Mouse (Mus musculus) kidney, embryonic 16.5 days (tissue): ENCODE measurements at regions not wholly inside any gene's neighbourhood (a gene's known extent, or its start where the extent isn't known, plus 50 kb on each side); places are given as distances from the start of the nearest gene placed in this dataset.
A peak's percentile ranks its signal among the peaks of the same experiment; 100 is the strongest.

ENCODE experiments used
- ATAC-seq: fragments of 200-750 bp; cut with Nextera tagmentation; 2 replicates; pipeline ENCODE4 v1.8.0; 2017; ENCODE audit warnings: moderate TSS enrichment; ENCODE audit not compliant: low FRiP score, low TSS enrichment
- H3K27ac ChIP-seq: fragments of 300-500 bp; sonication (generic); 2 replicates; pipeline ENCODE4 v1.5.1; 2014; ENCODE audit warnings: low read length
- H3K27me3 ChIP-seq: fragments of 300-500 bp; sonication (generic); 2 replicates; pipeline ENCODE4 v1.6.1; 2014; ENCODE audit warnings: low read length, control low read depth, mixed read lengths; ENCODE audit not compliant: insufficient read depth
- H3K36me3 ChIP-seq: fragments of 300-500 bp; sonication (generic); 2 replicates; pipeline ENCODE4 v1.6.1; 2014; ENCODE audit warnings: low read length, control low read depth, mixed read lengths; ENCODE audit not compliant: insufficient read depth
- H3K4me1 ChIP-seq: fragments of 300-500 bp; sonication (generic); 2 replicates; pipeline ENCODE4 v1.6.1; 2014; ENCODE audit warnings: low read length, control low read depth, mixed read lengths; ENCODE audit not compliant: insufficient read depth
- H3K4me2 ChIP-seq: fragments of 300-500 bp; sonication (generic); replicated peaks from 2 replicates; pipeline ENCODE4 v1.6.1; 2014; ENCODE audit warnings: low read depth, low read length
- H3K4me3 ChIP-seq: fragments of 300-500 bp; sonication (generic); 2 replicates; pipeline ENCODE4 v1.5.1; 2014; ENCODE audit warnings: mild to moderate bottlenecking, low read length
- H3K9ac ChIP-seq: fragments of 300-500 bp; sonication (generic); replicated peaks from 2 replicates; pipeline ENCODE4 v1.6.1; 2014; ENCODE audit warnings: low read length
- H3K9me3 ChIP-seq: fragments of 300-500 bp; sonication (generic); 2 replicates; pipeline ENCODE4 v1.6.1; 2016; ENCODE audit warnings: low read length, control low read depth
- WGBS: fragments of 180-500 bp; shearing (Covaris S2); extraction: QIAGEN DNeasy Blood & Tissue Kit; methylation state at CpG from one replicate; pipeline ENCODE4 v1.1.7; 2014; 5-methylcytosine and 5-hydroxymethylcytosine counted together

- ATAC-seq = no peak
- Histone ChIP-seq H3K4me1 (no peaks in the 10 kb centered on the region), H3K9me3 (no peaks in the 10 kb centered on the region), H3K27ac (no peak overlapping the region), H3K4me2 (no peak overlapping the region), H3K36me3 (no peaks in the 10 kb centered on the region), H3K4me3 (no peak overlapping the region), H3K9ac (no peak overlapping the region), H3K27me3 (peaks cover 6% of the 10 kb centered on the region; the same call in 1 of the 2 replicates)
- 52% methylated on average over 1 of the region's 1 CpGs for WGBS
These were observed 71.0 kb upstream of the Ifne start for GRCm38 (mm10) chr4:88951034-88951336.

GRCm38 (mm10) chr4:88950181-88951033, 70.4 kb upstream of the Ifne start:
- ATAC-seq = no peak
- Histone ChIP-seq H3K9ac (no peak overlapping the region), H3K4me3 (no peak overlapping the region), H3K9me3 (no peaks in the 10 kb centered on the region), H3K36me3 (no peaks in the 10 kb centered on the region), H3K27me3 (peaks cover 6% of the 10 kb centered on the region; the same call in 1 of the 2 replicates), H3K27ac (no peak overlapping the region), H3K4me2 (no peak overlapping the region), H3K4me1 (no peaks in the 10 kb centered on the region)
- 65% methylated on average over 12 of the region's 12 CpGs for WGBS

- 84% methylated on average over 4 of the region's 4 CpGs for WGBS
- H3K27me3 ChIP-seq = peaks cover 6% of the 10 kb centered on the region; the same call in 1 of the 2 replicates
- ATAC-seq = no peak
- H3K36me3 ChIP-seq = no peaks in the 10 kb centered on the region
- no peak overlapping the region for H3K4me3 ChIP-seq
- no peaks in the 10 kb centered on the region for H3K9me3 ChIP-seq
- H3K4me2 ChIP-seq = no peak overlapping the region
- no peaks in the 10 kb centered on the region for H3K4me1 ChIP-seq
- H3K9ac ChIP-seq = no peak overlapping the region
- H3K27ac ChIP-seq = no peak overlapping the region
These were observed 68.2 kb upstream of the Ifne start for GRCm38 (mm10) chr4:88948027-88948859.

GRCm38 (mm10) chr4:88941955-88942354, 62.0 kb upstream of the Ifne start:
- no peak overlapping the region for H3K4me3 ChIP-seq
- no peak for ATAC-seq
- H3K9me3 ChIP-seq = no peaks in the 10 kb centered on the region
- H3K36me3 ChIP-seq = no peaks in the 10 kb centered on the region
- peaks cover 42% of the 10 kb centered on the region for H3K27me3 ChIP-seq
- H3K4me2 ChIP-seq = no peak overlapping the region
- WGBS = 78% methylated on average over 4 of the region's 4 CpGs
- no peak overlapping the region for H3K27ac ChIP-seq
- no peak overlapping the region for H3K9ac ChIP-seq
- 0 out of 2 replicates have a peak, but pooled peaks cover 5% of the 10 kb centered on the region for H3K4me1 ChIP-seq

GRCm38 (mm10) chr4:88940670-88941069, 60.7 kb upstream of the Ifne start:
- Histone ChIP-seq H3K36me3 (no peaks in the 10 kb centered on the region), H3K4me2 (no peak overlapping the region), H3K4me3 (no peak overlapping the region), H3K9ac (no peak overlapping the region), H3K27me3 (peaks cover 48% of the 10 kb centered on the region), H3K27ac (no peak overlapping the region), H3K9me3 (no peaks in the 10 kb centered on the region), H3K4me1 (0 out of 2 replicates have a peak, but pooled peaks cover 5% of the 10 kb centered on the region)
- 73% methylated on average over 2 of the region's 2 CpGs for WGBS
- ATAC-seq = no peak

GRCm38 (mm10) chr4:88939397-88939796, 59.4 kb upstream of the Ifne start:
- Histone ChIP-seq H3K27ac (no peak overlapping the region), H3K9ac (no peak overlapping the region), H3K36me3 (no peaks in the 10 kb centered on the region), H3K4me3 (no peak overlapping the region), H3K4me2 (no peak overlapping the region), H3K4me1 (0 out of 2 replicates have a peak, but pooled peaks cover 5% of the 10 kb centered on the region), H3K9me3 (no peaks in the 10 kb centered on the region), H3K27me3 (peaks cover 61% of the 10 kb centered on the region)
- WGBS = 59% methylated on average over 4 of the region's 4 CpGs
- no peak for ATAC-seq

- peak overlapping the region; percentile 53; the same call in 1 of the 2 replicates for H3K27ac ChIP-seq
These were observed 58.7 kb upstream of the Ifne start for GRCm38 (mm10) chr4:88938712-88939032.

GRCm38 (mm10) chr4:88937866-88938711, 58.1 kb upstream of the Ifne start:
- Histone ChIP-seq H3K27me3 (peaks cover 65% of the 10 kb centered on the region), H3K9ac (peak overlapping the region; percentile 64), H3K27ac (peak overlapping the region; percentile 53; the same call in 1 of the 2 replicates), H3K4me1 (0 out of 2 replicates have a peak, but pooled peaks cover 5% of the 10 kb centered on the region), H3K4me3 (peak overlapping the region; percentile 62), H3K36me3 (no peaks in the 10 kb centered on the region), H3K9me3 (no peaks in the 10 kb centered on the region), H3K4me2 (peak overlapping the region; percentile 92)
- under 1% methylated on average over 101 of the region's 104 CpGs for WGBS
- ATAC-seq = peak; percentile 97

More at GRCm38 (mm10) chr4:88938712-88939032, 58.7 kb upstream of the Ifne start:
- Histone ChIP-seq H3K9ac (peak overlapping the region; percentile 64), H3K4me1 (0 out of 2 replicates have a peak, but pooled peaks cover 5% of the 10 kb centered on the region), H3K4me2 (peak overlapping the region; percentile 92), H3K9me3 (no peaks in the 10 kb centered on the region), H3K36me3 (no peaks in the 10 kb centered on the region), H3K27me3 (peaks cover 65% of the 10 kb centered on the region), H3K4me3 (peak overlapping the region; percentile 62)
- no peak for ATAC-seq
- 6% methylated on average over 11 of the region's 11 CpGs for WGBS

- H3K36me3 ChIP-seq = no peaks in the 10 kb centered on the region
- H3K27me3 ChIP-seq = peaks cover 67% of the 10 kb centered on the region
- ATAC-seq = no peak
- 71% methylated on average over 6 of the region's 6 CpGs for WGBS
- no peak overlapping the region for H3K27ac ChIP-seq
- H3K4me3 ChIP-seq = no peak overlapping the region
- H3K4me1 ChIP-seq = 0 out of 2 replicates have a peak, but pooled peaks cover 5% of the 10 kb centered on the region
- no peak overlapping the region for H3K9ac ChIP-seq
- H3K4me2 ChIP-seq = no peak overlapping the region
- H3K9me3 ChIP-seq = no peaks in the 10 kb centered on the region
These were observed 57.0 kb upstream of the Ifne start for GRCm38 (mm10) chr4:88936976-88937375.
